Mouse (Mus musculus) MEL (cell line): ENCODE data around the gene Ugt1a10. TPM values are rescaled to one million over a fixed set of nuclear protein-coding genes. Genes with fewer than 3 reads are reported as not detected.

ENCODE experiments used
- DNase-seq: peaks from one replicate; pipeline ENCODE4 v3.0.0; 2011; ENCODE audit warnings: low read depth, low spot score
- H3K27ac ChIP-seq: 2 replicates; pipeline ENCODE4 v1.5.1; 2012; ENCODE audit warnings: low read depth, mild to moderate bottlenecking, control low read depth, low read length, moderate library complexity; ENCODE audit not compliant: control insufficient read depth
- H3K27me3 ChIP-seq, 2 experiments: fragments of 150-350 bp in 1 of 2; sonication (generic) in 1 of 2; 2 replicates each; pipeline ENCODE4 v1.6.1; 2012; ENCODE audit warnings: low read length in 2 of 2, mild to moderate bottlenecking in 2 of 2, improper control_type of control experiment in 1 of 2, moderate library complexity in 1 of 2; ENCODE audit not compliant: insufficient read depth in 2 of 2, control insufficient read depth in 1 of 2
- H3K36me3 ChIP-seq, 2 experiments: 2 replicates each; pipeline ENCODE4 v1.6.1; 2012 to 2014; ENCODE audit warnings: low read length in 2 of 2, improper control_type of control experiment in 1 of 2, inconsistent platforms in 1 of 2, mild to moderate bottlenecking in 1 of 2; ENCODE audit not compliant: insufficient read depth in 2 of 2, control insufficient read depth in 1 of 2
- H3K4me1 ChIP-seq, 2 experiments: fragments of 150-350 bp in 1 of 2; sonication (generic) in 1 of 2; 2 replicates each; pipeline ENCODE4 v1.6.1; 2012; ENCODE audit warnings: low read length in 2 of 2, improper control_type of control experiment in 1 of 2, mild to moderate bottlenecking in 1 of 2; ENCODE audit not compliant: insufficient read depth in 2 of 2, control insufficient read depth in 1 of 2
- H3K4me3 ChIP-seq, 2 experiments: fragments of 150-350 bp in 1 of 2; sonication (generic) in 1 of 2; 2 replicates each; pipeline ENCODE4 v1.5.1; 2012; ENCODE audit warnings: low read depth in 2 of 2, low read length in 2 of 2, mild to moderate bottlenecking in 2 of 2, moderate library complexity in 2 of 2, control low read depth in 1 of 2, improper control_type of control experiment in 1 of 2; ENCODE audit not compliant: control insufficient read depth in 1 of 2, insufficient read depth in 1 of 2
- H3K79me2 ChIP-seq: 2 replicates; pipeline ENCODE4 v1.6.1; 2012; ENCODE audit warnings: mild to moderate bottlenecking, low read length, moderate library complexity; ENCODE audit not compliant: control insufficient read depth, poor library complexity, insufficient read depth
- H3K9ac ChIP-seq: 2 replicates; pipeline ENCODE4 v1.6.1; 2012; ENCODE audit warnings: low read depth, mild to moderate bottlenecking, control low read depth, low read length, moderate library complexity; ENCODE audit not compliant: control insufficient read depth, poor library complexity, severe bottlenecking
- H3K9me3 ChIP-seq: fragments of 150-350 bp; sonication (generic); replicated peaks from 2 replicates; pipeline ENCODE4 v1.6.1; 2012; ENCODE audit warnings: mild to moderate bottlenecking, low read length, improper control_type of control experiment, moderate library complexity; ENCODE audit not compliant: insufficient read depth
- ETS1 ChIP-seq: IDR thresholded peaks from 2 replicates; pipeline ENCODE4 v1.6.1; 2012; ENCODE audit warnings: low read depth, mild to moderate bottlenecking, inconsistent platforms, low read length, improper control_type of control experiment, moderate library complexity
- GABPA ChIP-seq: IDR thresholded peaks from 2 replicates; pipeline ENCODE4 v1.6.1; 2012; ENCODE audit warnings: low read depth, mild to moderate bottlenecking, inconsistent platforms, low read length, improper control_type of control experiment, moderate library complexity
- HCFC1 ChIP-seq: IDR thresholded peaks from 2 replicates; pipeline ENCODE4 v1.6.1; 2012; ENCODE audit warnings: low read depth, mild to moderate bottlenecking, inconsistent platforms, low read length, improper control_type of control experiment, moderate library complexity
- KAT2A ChIP-seq: conservative IDR thresholded peaks from 2 replicates; pipeline ENCODE4 v1.6.1; 2012; ENCODE audit warnings: low read depth, low read length, improper control_type of control experiment, inconsistent platforms
- MEF2A ChIP-seq: IDR thresholded peaks from 2 replicates; pipeline ENCODE4 v1.6.1; 2014; ENCODE audit warnings: low read depth, mild to moderate bottlenecking, inconsistent platforms, low read length, improper control_type of control experiment; ENCODE audit not compliant: poor library complexity, insufficient replicate concordance, severe bottlenecking; ENCODE audit errors: extremely low read depth
- MYB ChIP-seq: IDR thresholded peaks from 2 replicates; pipeline ENCODE4 v1.6.1; 2011; ENCODE audit warnings: mild to moderate bottlenecking, low read depth, low read length, improper control_type of control experiment
- MYC ChIP-seq: IDR thresholded peaks from 2 replicates; pipeline ENCODE4 v1.6.1; 2011; ENCODE audit warnings: low read depth, mild to moderate bottlenecking, low read length, improper control_type of control experiment, moderate library complexity
- NELFE ChIP-seq: IDR thresholded peaks from 2 replicates; pipeline ENCODE4 v1.6.1; 2011; ENCODE audit warnings: low read depth, low read length, improper control_type of control experiment
- NRF1 ChIP-seq: IDR thresholded peaks from 2 replicates; pipeline ENCODE4 v1.6.1; 2014; ENCODE audit warnings: low read depth, mild to moderate bottlenecking, inconsistent platforms, low read length, improper control_type of control experiment, moderate library complexity; ENCODE audit not compliant: poor library complexity, insufficient read depth, severe bottlenecking
- POLR2AphosphoS2 ChIP-seq: IDR thresholded peaks from 2 replicates; pipeline ENCODE4 v1.6.1; 2011; ENCODE audit warnings: low read length, improper control_type of control experiment
- POLR2AphosphoS5 ChIP-seq: IDR thresholded peaks from 2 replicates; pipeline ENCODE4 v1.6.1; 2012; ENCODE audit warnings: low read depth, borderline replicate concordance, mild to moderate bottlenecking, inconsistent platforms, low read length, moderate library complexity, mixed read lengths
- SIN3A ChIP-seq: IDR thresholded peaks from 2 replicates; pipeline ENCODE4 v1.6.1; 2012; ENCODE audit warnings: low read length, improper control_type of control experiment, inconsistent platforms
- TAL1 ChIP-seq: IDR thresholded peaks from 2 replicates; pipeline ENCODE4 v1.6.1; 2012; ENCODE audit warnings: mild to moderate bottlenecking, inconsistent platforms, low read length, moderate library complexity, mixed read lengths
- TBP ChIP-seq: IDR thresholded peaks from 2 replicates; pipeline ENCODE4 v1.8.0; 2011; ENCODE audit warnings: low read depth, low read length, improper control_type of control experiment
- UBTF ChIP-seq: IDR thresholded peaks from 2 replicates; pipeline ENCODE4 v1.6.1; 2012; ENCODE audit warnings: low read depth, mild to moderate bottlenecking, inconsistent platforms, low read length, improper control_type of control experiment, moderate library complexity, borderline replicate concordance; ENCODE audit not compliant: insufficient read depth
- USF1 ChIP-seq: IDR thresholded peaks from 2 replicates; pipeline ENCODE4 v1.6.1; 2014; ENCODE audit warnings: low read depth, mild to moderate bottlenecking, inconsistent platforms, low read length, improper control_type of control experiment, moderate library complexity
- USF2 ChIP-seq, 2 experiments: IDR thresholded peaks; 2 replicates each; pipeline ENCODE4 v1.6.1; 2011 to 2012; ENCODE audit warnings: improper control_type of control experiment in 2 of 2, low read length in 2 of 2, borderline replicate concordance in 1 of 2, inconsistent platforms in 1 of 2, low read depth in 1 of 2, mild to moderate bottlenecking in 1 of 2; ENCODE audit not compliant: insufficient read depth in 1 of 2
- ZC3H11A ChIP-seq: IDR thresholded peaks from 2 replicates; pipeline ENCODE4 v1.6.1; 2012; ENCODE audit warnings: low read depth, mild to moderate bottlenecking, inconsistent platforms, low read length, improper control_type of control experiment
- polyA plus RNA-seq, 2 experiments: library from polyadenylated mRNA; stranded (reverse) in 1 of 2; unstranded in 1 of 2; fragments of >175 nt in 1 of 2; fragments of >200 nt in 1 of 2; gene quantifications; 2 replicates each; pipeline versions ENCODE4 v1.2.1 to v1.2.4; 2012; ENCODE audit warnings: low replicate concordance in 2 of 2, low read depth in 1 of 2; ENCODE audit not compliant: insufficient read length in 2 of 2, insufficient read depth in 1 of 2, missing spikeins in 1 of 2
- total RNA-seq: library from RNA; depleted of rRNA; stranded (reverse); fragments of 300-350 nt; gene quantifications from 2 replicates; pipeline ENCODE4 v1.2.3, GENCODE M21; 2012

Ugt1a10 gene
- total and polyA plus RNA-seq, 3 experiments, result not detected

GRCm38 (mm10) chr1:88264869-88265240 lies 209.7 kb downstream of the Ugt1a10 start:
- peaks cover 24 to 34% of the 10 kb centered on the region in 2 experiments for H3K36me3 ChIP-seq
- no peak for DNase-seq
- no peak overlapping the region for H3K27ac ChIP-seq
- peaks cover 7 to 17% of the 10 kb centered on the region in 2 experiments for H3K4me1 ChIP-seq
- no peak for TF ChIP-seq NELFE
- TF ChIP-seq GABPA, result no peak
- TF ChIP-seq MEF2A, result no peak
- no peak for TF ChIP-seq USF1
- TF ChIP-seq UBTF, result no peak
- TF ChIP-seq KAT2A, result no peak
- no peak for TF ChIP-seq ETS1
- TF ChIP-seq SIN3A, result no peak
- TF ChIP-seq TBP, result no peak
- TF ChIP-seq POLR2AphosphoS5, result no peak
- no peak for TF ChIP-seq USF2 (IDR thresholded peaks at IDR 0.05; ENCODE audit: borderline replicate concordance in 1 of 2, insufficient read depth in 1 of 2, low read depth in 1 of 2, low read length in 2 of 2)
- H3K9ac ChIP-seq, result no peak overlapping the region
- H3K79me2 ChIP-seq, result no peaks in the 10 kb centered on the region
- no peak overlapping the region for H3K4me3 ChIP-seq
- no peaks in the 10 kb centered on the region for H3K9me3 ChIP-seq
- H3K27me3 ChIP-seq, result no peaks in the 10 kb centered on the region

GRCm38 (mm10) chr1:88266123-88266522 lies 210.9 kb downstream of the Ugt1a10 start:
- no peak for DNase-seq
- Histone ChIP-seq H3K79me2 (no peaks in the 10 kb centered on the region), H3K4me1 (peaks cover 7 to 17% of the 10 kb centered on the region in 2 experiments), H3K27me3 (no peaks in the 10 kb centered on the region), H3K9ac (no peak overlapping the region), H3K4me3 (no peak overlapping the region), H3K36me3 (peaks cover 21 to 34% of the 10 kb centered on the region in 2 experiments), H3K9me3 (no peaks in the 10 kb centered on the region), H3K27ac (no peak overlapping the region)
- no peak for TF ChIP-seq HCFC1
- no peak for TF ChIP-seq MYB
- TF ChIP-seq SIN3A, result no peak
- TF ChIP-seq MYC, result no peak
- no peak for TF ChIP-seq USF1
- TF ChIP-seq NELFE, result no peak
- TF ChIP-seq NRF1, result no peak
- TF ChIP-seq TAL1, result no peak
- no peak for TF ChIP-seq KAT2A
- no peak for TF ChIP-seq POLR2AphosphoS2
- TF ChIP-seq ZC3H11A, result no peak
